Mouse (Mus musculus) layer of hippocampus, adult 11-12 months (tissue): Measurements from ENCODE around the gene BC004004.
"Not testable (repeated sequence)": the region's sequence is repeated elsewhere in the genome, so short reads cannot be mapped to it uniquely, and the experiment has no call there.

Source experiments
- DNase-seq: peaks from one replicate; pipeline ENCODE4 v3.0.0; 2022; ENCODE audit warnings: low spot score

BC004004 gene

DNA sequence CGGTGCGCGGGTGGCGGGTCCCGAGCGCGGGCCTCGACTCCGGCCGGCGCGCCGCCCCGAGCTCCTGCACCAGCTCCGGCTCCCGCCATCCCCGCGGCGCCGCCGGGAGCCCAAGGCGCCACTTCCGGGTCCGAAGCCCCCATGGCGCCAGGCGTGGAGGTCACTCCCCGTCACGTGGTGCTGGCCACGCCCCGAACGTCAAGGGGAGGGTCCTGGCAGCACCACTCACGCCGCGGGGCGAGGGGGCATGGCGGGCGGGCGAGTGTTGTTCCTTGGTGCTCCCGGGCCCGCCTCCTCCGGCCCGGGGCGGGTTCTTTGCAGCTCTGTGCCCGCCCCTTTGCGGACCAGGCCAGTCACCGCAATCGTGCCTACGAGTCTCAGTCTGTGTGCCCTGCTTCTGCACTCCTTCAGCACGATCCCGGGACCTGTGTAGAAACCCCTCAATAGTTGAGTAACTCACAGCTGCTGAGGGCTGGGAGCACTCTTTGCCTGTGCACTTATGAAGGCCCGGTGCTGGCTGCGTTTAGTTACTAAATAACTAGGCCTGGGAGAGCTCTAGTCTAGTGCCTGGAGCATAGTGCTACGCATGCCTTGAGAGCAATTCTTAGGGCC lies 79.2 kb downstream of the BC004004 start, which contains the start of gene Mtch1:
Gene Mtch1 (minus strand): TSS at position 290 of the 612 bp plus-strand sequence.
- DNase-seq = peak; percentile 98

DNA sequence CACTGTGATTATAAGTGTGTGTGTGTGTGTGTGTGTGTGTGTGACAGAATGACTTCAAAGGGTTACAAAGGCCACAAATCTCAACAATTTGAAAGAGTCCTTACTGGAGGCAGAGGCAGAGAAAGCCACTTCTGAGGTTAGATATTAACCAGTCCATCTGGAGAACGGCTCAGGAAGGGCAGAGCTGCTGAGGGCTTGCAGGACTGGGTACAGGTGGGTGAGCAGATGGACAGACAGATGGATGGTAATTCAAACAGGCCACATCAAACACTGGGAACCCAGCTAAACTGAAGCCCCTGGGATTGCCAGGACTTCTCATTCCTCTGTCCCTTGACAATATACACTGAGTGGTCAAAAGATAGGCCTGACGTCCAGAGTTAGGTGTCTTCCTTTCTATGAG lies 80.4 kb downstream of the BC004004 start:
- no peak for DNase-seq

DNA sequence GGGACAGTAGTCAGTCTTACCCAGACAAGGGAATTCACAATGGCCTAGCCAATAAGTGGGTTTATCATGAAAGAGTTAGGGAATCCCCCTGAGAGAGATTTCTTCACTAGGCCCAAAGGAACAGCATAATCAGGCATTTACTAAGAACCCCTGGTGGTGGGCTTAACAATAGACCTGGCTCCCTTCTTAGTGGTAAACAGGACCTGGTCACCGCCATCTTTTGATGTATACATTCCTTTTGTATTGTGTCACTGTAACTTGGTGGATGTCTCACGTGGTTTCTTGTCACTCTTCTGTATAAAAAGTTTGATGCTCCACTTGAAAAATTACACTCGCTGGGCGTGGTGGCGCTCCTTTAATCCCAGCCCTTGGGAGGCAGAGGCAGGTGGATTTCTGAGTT lies 82.5 kb downstream of the BC004004 start:
- DNase-seq = not testable (repeated sequence)

DNA sequence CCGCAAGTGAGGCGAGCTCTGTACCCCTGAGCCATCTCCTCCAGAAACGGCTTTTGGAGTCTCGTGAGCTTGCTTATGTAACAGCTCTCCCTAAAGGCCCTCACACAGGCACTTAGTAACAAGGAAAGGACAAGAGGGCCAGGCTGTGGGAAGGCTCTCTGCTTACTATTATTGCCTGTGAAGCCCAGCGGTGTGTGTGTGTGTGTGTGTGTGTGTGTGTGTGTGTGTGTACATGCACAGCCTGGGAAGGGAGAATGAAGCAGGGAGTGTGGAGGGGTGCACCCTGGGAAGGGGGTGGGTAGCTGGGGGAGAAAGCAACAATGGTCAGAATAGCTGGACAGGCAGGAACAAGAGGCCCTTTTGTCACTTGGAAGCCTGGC lies 86.9 kb downstream of the BC004004 start:
- no peak for DNase-seq

DNA sequence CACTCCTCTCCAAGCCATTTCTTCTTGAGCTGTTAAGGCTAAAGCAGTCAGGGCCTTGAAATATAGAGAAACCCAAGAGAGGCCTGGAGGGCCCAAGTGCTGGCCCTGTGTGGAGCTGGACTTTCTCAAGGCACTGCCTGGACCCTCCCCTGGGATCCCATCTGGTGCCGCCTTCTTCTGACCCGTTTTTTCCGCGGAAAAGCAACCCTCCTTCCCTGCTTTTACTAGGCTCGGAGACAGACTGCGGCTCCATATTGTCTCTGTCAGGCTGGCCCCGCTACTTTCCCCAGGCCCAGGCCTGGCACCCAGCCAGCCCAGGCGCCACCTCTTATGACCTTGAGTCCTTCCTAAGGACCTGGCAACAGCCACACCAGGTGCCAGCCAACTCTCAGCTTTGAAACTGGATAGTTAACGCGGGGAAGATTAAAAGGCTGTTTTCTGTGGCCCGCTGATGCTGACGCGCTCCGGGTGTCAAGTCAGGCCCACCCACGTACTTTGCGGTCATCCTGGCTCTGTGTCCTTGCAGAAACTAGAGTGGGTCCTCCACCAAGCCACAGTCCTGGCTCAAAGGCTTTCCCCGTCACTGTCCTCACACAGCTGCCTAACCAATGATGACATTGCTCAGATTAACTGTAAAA lies 87.4 kb downstream of the BC004004 start:
- peak; percentile 58 for DNase-seq

DNA sequence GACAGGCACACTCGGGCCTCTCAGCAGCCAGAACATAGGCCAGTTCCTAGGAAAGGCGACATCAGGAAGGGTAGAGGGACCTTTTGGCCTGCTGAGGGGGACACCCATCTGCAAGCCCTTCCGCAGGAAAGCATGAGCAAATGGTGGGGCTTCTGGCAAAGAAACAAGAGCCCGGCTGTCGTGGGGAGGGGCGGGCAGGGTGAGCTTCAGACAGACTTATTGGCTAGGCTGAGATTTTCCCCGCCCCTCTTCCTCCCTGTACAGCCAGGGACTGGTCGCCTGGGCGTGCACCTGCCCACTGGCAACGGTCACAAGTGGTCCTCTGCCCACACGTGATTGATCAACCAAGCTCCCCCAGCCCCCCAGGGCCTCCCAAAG lies 87.9 kb downstream of the BC004004 start:
- no peak for DNase-seq

DNA sequence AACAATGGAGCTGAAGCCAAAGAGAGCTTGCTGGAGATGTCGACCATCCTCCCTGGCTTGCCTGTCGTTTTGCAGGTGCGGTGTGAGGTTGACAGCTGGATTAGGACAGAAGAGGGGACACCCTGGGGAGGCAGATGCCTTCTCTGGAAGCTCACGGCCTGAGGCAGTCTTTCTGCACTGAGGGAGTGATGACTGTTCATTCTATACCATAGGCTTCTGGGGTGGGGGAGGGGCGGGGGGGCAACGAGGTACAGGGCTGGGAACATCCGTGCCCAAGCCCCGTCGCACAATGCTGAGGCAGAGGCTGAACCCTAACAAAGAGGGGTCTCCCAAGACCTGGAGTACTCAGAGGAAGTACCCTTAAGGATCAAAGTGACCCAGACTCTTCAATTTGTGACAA lies 88.3 kb downstream of the BC004004 start:
- no peak for DNase-seq

DNA sequence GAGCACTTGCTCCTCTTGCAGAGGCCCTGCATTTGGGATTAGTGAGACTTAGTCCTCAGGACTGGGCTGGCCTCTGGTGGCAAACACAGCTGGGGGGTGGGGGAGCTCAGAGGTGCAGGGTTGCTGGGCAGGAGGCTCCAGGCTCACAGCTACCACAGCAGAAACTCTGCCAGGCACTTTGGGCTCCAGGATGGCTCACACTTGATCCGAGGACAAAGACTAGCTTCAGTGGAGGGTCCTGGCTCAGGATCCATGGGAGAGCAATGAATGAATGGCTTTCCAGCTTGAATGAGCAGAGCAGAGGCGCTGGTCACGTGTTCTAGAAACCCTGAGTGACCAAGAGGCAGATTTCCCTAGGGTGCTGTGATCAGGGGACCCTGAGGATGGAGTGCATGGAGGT lies 90.3 kb downstream of the BC004004 start:
- DNase-seq = no peak

DNA sequence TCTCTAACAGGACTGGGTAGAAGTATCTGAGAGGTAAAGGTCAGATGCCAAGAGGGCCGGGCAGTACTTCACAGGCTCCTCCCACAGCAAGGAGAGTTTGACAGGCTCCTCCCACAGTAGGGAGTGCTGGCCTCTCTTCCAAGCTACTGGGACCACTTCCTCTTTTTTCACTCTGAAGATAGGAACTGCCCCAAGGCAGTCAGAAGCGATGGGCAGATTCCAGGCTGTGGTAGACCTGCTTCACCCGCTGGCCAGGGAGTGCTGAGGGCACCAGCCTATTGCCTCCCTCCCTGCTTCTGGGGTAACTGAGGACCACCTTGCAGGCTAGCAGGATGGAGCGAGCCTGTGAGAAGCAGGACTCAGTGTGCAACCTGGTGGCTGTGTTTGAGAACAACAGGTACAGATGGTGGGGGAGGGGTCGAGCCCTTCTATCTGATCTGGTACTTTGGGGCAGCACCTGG lies 92.2 kb downstream of the BC004004 start, which contains the start of gene Fgd2:
Gene Fgd2 (plus strand): TSS at position 154 of the 461 bp plus-strand sequence.
- DNase-seq = no peak

DNA sequence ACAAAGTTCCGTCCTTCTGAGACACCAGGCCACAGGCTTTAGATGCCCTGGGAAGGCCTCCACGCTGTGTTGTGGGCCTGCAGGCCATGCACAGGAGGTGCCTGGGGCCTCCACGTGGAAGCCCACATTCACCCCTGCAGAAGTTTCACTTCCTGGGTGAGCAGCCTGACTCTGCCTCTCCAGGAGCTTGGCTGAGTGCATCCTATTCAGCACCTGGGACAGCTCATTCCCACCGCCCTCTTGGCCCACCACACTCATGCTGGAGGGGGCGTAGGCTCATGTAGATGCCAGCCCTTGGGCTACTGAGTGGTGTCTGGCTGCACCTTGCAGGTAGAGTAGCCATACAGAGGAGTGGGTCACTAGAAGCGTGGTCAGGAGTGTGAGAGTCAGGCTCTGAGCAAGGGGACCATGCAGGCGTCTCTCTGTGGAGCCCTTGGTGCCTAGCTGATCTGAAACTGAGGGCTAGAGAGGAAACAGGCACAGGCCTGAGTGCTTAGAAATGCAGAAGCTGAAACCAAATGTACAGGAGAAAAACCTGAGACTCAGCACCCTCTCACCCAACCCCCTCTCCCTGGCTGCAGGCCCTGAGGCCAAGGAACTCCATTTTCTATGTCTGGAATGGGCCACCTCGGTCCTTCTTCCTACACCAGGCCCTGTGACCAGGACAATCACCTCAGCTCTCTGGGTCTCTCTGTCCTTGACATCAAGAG lies 93.5 kb downstream of the BC004004 start:
- DNase-seq = no peak

DNA sequence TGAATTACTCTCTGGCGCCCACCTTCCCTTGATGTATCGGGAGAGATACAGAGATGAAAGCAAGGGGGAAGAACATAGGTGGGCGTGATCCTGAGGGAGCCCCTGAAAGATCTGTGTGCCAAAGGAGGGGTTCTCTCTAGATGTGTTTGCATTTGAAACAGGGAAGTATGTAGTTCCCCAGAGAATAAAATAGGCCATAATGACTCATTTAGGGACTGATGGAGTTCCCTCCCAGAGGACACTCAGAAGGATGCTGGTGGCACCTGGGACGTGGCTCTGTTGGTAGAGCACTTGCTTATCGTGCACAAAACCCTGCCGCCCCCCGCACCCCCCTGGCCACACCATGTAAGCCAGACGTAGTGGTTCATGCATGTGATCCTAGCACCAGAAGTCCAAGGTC lies 94.5 kb downstream of the BC004004 start:
- no peak for DNase-seq
